Mouse (Mus musculus) G1E (cell line): ENCODE measurements around the gene Fancc.

Source experiments
- CTCF ChIP-seq: IDR thresholded peaks from 2 replicates; pipeline ENCODE4 v1.5.1; 2012; ENCODE audit warnings: low read depth, low read length, inconsistent platforms, mixed read lengths
- GATA1 ChIP-seq: IDR thresholded peaks from 2 replicates; pipeline ENCODE4 v1.6.1; 2012; ENCODE audit warnings: borderline replicate concordance, low read length, inconsistent platforms, mixed read lengths
- TAL1 ChIP-seq: conservative IDR thresholded peaks from 2 replicates; pipeline ENCODE4 v1.6.1; 2012; ENCODE audit warnings: low read depth, low read length, inconsistent platforms, mixed read lengths

DNA sequence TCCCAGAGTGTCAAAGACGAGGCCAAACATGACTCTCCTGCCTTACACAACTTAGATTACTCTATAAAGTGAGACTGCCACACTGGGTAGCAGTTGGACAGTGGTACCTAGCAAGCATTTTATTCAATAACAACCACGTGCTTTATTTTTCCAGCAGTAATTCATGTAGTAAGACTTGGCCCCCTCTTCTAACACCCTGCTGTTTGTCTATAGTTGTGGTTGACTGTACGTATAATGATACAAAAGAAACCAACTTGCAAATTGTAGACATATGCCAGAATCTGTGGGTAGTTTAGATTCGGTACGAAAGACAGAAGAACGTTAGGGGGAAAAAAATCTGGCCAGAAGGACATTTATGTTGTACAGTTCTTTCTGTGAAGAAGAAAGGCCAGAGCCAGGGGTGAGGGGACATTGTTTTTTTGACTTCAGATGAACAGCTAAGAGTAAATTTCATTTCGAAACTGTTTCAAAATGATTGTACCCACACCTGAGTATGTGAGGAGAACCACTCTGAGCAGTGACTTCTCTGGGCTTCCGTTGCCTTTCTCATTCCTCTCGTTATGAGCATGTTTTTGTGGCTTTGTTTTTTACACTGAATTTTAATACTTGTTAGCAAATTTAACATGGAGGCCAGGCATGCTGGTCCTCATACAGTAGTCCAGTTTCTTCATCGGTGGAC is 222.5 kb downstream of the Fancc start:
- TF ChIP-seq GATA1 (no peak), CTCF (no peak), TAL1 (no peak)
